Mouse (Mus musculus) embryo, embryonic 9.5 days (tissue): ENCODE results near the gene Xaf1.
"Not testable (repeated sequence)": the region's sequence is repeated elsewhere in the genome, so short reads cannot be mapped to it uniquely, and the experiment has no call there.

Experiments used
- DNase-seq: peaks from one replicate; pipeline ENCODE4 v3.0.0-alpha.2; 2017; ENCODE audit errors: extremely low spot score

Xaf1 gene

GRCm38 (mm10) chr11:72311355-72312001, 10.0 kb downstream of the Xaf1 start:
- no peak for DNase-seq

GRCm38 (mm10) chr11:72314151-72314895, 12.9 kb downstream of the Xaf1 start, which contains the start of gene Fbxo39:
Gene Fbxo39 (plus strand): TSS chr11:72314444.
- DNase-seq: no peak

GRCm38 (mm10) chr11:72318026-72318425, 16.6 kb downstream of the Xaf1 start:
- DNase-seq: no peak

- no peak for DNase-seq
Observed at GRCm38 (mm10) chr11:72324431-72324830, 23.0 kb downstream of the Xaf1 start.

- no peak for DNase-seq
Observed at GRCm38 (mm10) chr11:72325701-72326100, 24.3 kb downstream of the Xaf1 start.

GRCm38 (mm10) chr11:72332951-72333667, 31.7 kb downstream of the Xaf1 start:
- no peak for DNase-seq

GRCm38 (mm10) chr11:72334653-72335052, 33.2 kb downstream of the Xaf1 start:
- DNase-seq: no peak

GRCm38 (mm10) chr11:72336726-72337125, 35.3 kb downstream of the Xaf1 start:
- DNase-seq: no peak

- DNase-seq: peak; percentile 28
Observed at GRCm38 (mm10) chr11:72338437-72338871, 37.0 kb downstream of the Xaf1 start.

- DNase-seq: no peak
Observed at GRCm38 (mm10) chr11:72339716-72340115, 38.3 kb downstream of the Xaf1 start.

GRCm38 (mm10) chr11:72342549-72343237, 41.3 kb downstream of the Xaf1 start:
- DNase-seq: peak; percentile 60

GRCm38 (mm10) chr11:72343238-72343625, 41.8 kb downstream of the Xaf1 start:
- DNase-seq: not testable (repeated sequence)

- DNase-seq: peak; percentile 61
Observed at GRCm38 (mm10) chr11:72343904-72344303, 42.5 kb downstream of the Xaf1 start.

- no peak for DNase-seq
Observed at GRCm38 (mm10) chr11:72344486-72344885, 43.1 kb downstream of the Xaf1 start.

- no peak for DNase-seq
Observed at GRCm38 (mm10) chr11:72348563-72348962, 47.1 kb downstream of the Xaf1 start.

GRCm38 (mm10) chr11:72349016-72349415, 47.6 kb downstream of the Xaf1 start:
- no peak for DNase-seq

GRCm38 (mm10) chr11:72349652-72350051, 48.2 kb downstream of the Xaf1 start:
- DNase-seq: no peak

- no peak for DNase-seq
Observed at GRCm38 (mm10) chr11:72352272-72352671, 50.8 kb downstream of the Xaf1 start.

GRCm38 (mm10) chr11:72353186-72353585, 51.8 kb downstream of the Xaf1 start:
- no peak for DNase-seq

GRCm38 (mm10) chr11:72354971-72355728, 53.7 kb downstream of the Xaf1 start:
- DNase-seq: peak; percentile 73
